Mouse (Mus musculus): ENCODE results near the gene Lrfn5. TPM values are rescaled to one million over a fixed set of nuclear protein-coding genes. Genes with fewer than 3 reads are reported as not detected.

Gene Lrfn5
- not detected for polyA plus RNA-seq (2015; fragmentation: Illumina TruSeq; extraction: RNeasy Lipid Tissue Mini Kit (QIAGEN cat#74804); ENCODE audit: insufficient read depth, low replicate concordance)

DNA sequence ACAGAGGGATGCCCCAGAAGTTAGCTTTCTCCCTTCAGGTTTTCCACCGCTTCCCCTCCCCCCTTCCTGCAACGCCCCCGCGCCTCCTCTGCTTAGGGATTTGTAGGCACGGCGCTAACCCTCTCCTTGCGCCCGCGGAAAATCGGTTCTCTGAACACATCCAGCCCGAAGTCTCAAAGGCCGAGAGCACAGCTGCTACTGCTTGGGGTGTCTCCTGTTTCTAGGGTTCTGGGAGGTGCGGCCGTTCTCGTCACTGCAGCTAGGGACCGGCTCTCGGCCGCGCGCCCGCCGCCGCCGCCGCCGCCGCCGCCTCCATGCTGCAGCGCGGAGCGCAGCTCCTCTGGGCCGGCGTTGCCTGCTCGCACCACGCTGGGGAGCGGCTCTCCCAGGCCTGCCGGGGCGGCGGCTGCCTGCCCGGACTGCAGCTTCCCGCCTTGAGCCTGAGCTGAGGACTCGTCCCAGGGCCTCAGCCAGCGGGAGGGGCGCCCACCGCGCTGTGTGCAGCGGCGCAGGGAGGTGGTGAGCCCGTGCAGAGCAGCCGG, at the start of gene Lrfn5:
TSS of gene Lrfn5 (plus strand) at position 322 of the 542 bp plus-strand sequence.

